ENCODE assay signal across 14 mouse cellular contexts in the genomic region with DNA sequence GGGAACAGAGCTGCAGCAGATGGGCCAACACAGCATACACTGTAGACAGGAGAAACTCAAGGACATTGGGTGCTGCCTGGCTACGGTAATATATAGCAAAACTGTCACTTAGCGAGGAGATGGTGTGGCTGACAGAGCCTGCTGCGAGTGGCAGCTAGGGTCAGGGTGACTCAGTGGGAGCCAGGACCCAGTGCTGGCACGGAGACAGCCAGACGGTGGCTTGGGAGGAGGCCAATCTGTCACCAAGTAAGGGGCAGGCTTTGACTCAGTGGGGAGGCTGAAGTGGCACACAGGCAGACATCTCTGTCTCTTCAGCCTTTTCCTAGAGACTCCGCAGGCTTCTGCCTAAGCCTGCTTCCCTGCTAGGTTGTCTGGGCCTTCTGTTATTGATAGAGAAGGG. TPM values are rescaled to one million over a fixed set of nuclear protein-coding genes. Genes with fewer than 3 reads are reported as not detected.
DNase-seq lines count a peak whose midpoint lies in the region; ATAC-seq and TF ChIP-seq lines count a peak whose summit lies in the region.
"Had no signal": no experiment of that assay in that cellular context is flagged by ENCODE, and none has a peak within 500 bp of the region (broad histone marks: within the 10 kb centered on the region; RNA-seq: fewer than 3 reads in every experiment).

No protein-coding gene starts in this region.

- H3K4me2 ChIP-seq in heart, embryonic 11.5 days = no peak overlapping the region
- no peak overlapping the region for H3K4me2 ChIP-seq in heart, postnatal 0 days (ENCODE audit: low read depth, low read length)
- no peak overlapping the region for H3K4me2 ChIP-seq in neural tube, embryonic 15.5 days
- H3K4me2 ChIP-seq: forebrain, embryonic 15.5 days; lung, embryonic 14.5 days; midbrain, embryonic 13.5 days had no signal

- DNase-seq in heart, adult 11 months = peak; percentile 92
- peak; percentile 90 for DNase-seq in adrenal gland, postnatal 14 days
- peak; percentile 78 to 83 for DNase-seq in cerebellum, postnatal 14 days
- DNase-seq in heart, postnatal 0 days (ENCODE audit: low spot score) = no peak
- no peak for DNase-seq in urinary bladder, postnatal 36 days (ENCODE audit: low spot score in 2 of 2)
- DNase-seq: kidney, postnatal 36 days; lung, embryonic 14.5 days; right cerebral cortex, postnatal 4 days had no signal

- H3K4me1 ChIP-seq in heart, embryonic 11.5 days (ENCODE audit: control insufficient read depth, insufficient read depth, low read length) = no peaks in the 10 kb centered on the region
- no peaks in the 10 kb centered on the region for H3K4me1 ChIP-seq in heart, postnatal 0 days (ENCODE audit: control insufficient read depth, insufficient read depth)
- peaks cover 3% of the 10 kb centered on the region; the same call in 1 of the 2 replicates for H3K4me1 ChIP-seq in neural tube, embryonic 15.5 days

- H3K9me3 ChIP-seq in heart, embryonic 11.5 days (replicated peaks; ENCODE audit: control insufficient read depth, low read length) = no peaks in the 10 kb centered on the region
- H3K9me3 ChIP-seq in heart, postnatal 0 days (replicated peaks; ENCODE audit: control insufficient read depth, low read length) = no peaks in the 10 kb centered on the region
- H3K9me3 ChIP-seq in neural tube, embryonic 15.5 days (replicated peaks) = no peaks in the 10 kb centered on the region
- H3K9me3 ChIP-seq: forebrain, embryonic 15.5 days; midbrain, embryonic 13.5 days had no signal

- H3K36me3 ChIP-seq in heart, embryonic 11.5 days (ENCODE audit: control insufficient read depth, insufficient read depth, low read length) = no peaks in the 10 kb centered on the region
- no peaks in the 10 kb centered on the region for H3K36me3 ChIP-seq in heart, postnatal 0 days (replicated peaks; ENCODE audit: control insufficient read depth, insufficient read depth, low read length)
- no peaks in the 10 kb centered on the region for H3K36me3 ChIP-seq in neural tube, embryonic 15.5 days
- H3K36me3 ChIP-seq: forebrain, embryonic 15.5 days; G1E; midbrain, embryonic 13.5 days had no signal

- no peak for ATAC-seq in heart, embryonic 11.5 days (replicated peaks; ENCODE audit: insufficient number of reproducible peaks, low FRiP score, low TSS enrichment)
- ATAC-seq in heart, postnatal 0 days (ENCODE audit: insufficient read depth, low read depth) = 0 out of 2 replicates have a peak, but pooled peaks have one; percentile 41
- no peak for ATAC-seq in inflammation-experienced regulatory T-cells, adult 6 months
- no peak for ATAC-seq in neural tube, embryonic 15.5 days (ENCODE audit: low FRiP score)
- ATAC-seq: forebrain, embryonic 15.5 days; midbrain, embryonic 13.5 days had no signal

- no peak overlapping the region for H3K9ac ChIP-seq in heart, embryonic 11.5 days (ENCODE audit: low read depth, low read length)
- no peak overlapping the region for H3K9ac ChIP-seq in heart, postnatal 0 days (replicated peaks; ENCODE audit: low read depth, low read length)
- no peak overlapping the region for H3K9ac ChIP-seq in neural tube, embryonic 15.5 days (replicated peaks)
- H3K9ac ChIP-seq: forebrain, embryonic 15.5 days; lung, embryonic 14.5 days; midbrain, embryonic 13.5 days had no signal

- 50% methylated on average over 6 of the region's 6 CpGs for WGBS in heart, embryonic 11.5 days (ENCODE audit: insufficient replicate concordance)
- WGBS in heart, postnatal 0 days = 33% methylated on average over 6 of the region's 6 CpGs
- 67% methylated on average over 6 of the region's 6 CpGs for WGBS in neural tube, embryonic 15.5 days

- no peak for TF ChIP-seq CTCF in heart, postnatal 0 days (IDR thresholded peaks at IDR 0.05; ENCODE audit: low read depth)

- no peaks in the 10 kb centered on the region for H3K27me3 ChIP-seq in heart, embryonic 11.5 days (ENCODE audit: control insufficient read depth, insufficient read depth, low read length)
- no peaks in the 10 kb centered on the region for H3K27me3 ChIP-seq in heart, postnatal 0 days (ENCODE audit: control insufficient read depth, insufficient read depth, low read length)
- H3K27me3 ChIP-seq in neural tube, embryonic 15.5 days (replicated peaks) = no peaks in the 10 kb centered on the region
- H3K27me3 ChIP-seq: forebrain, embryonic 15.5 days; midbrain, embryonic 13.5 days had no signal

- no peak overlapping the region for H3K4me3 ChIP-seq in heart, embryonic 11.5 days (ENCODE audit: low read depth, low read length)
- no peak overlapping the region for H3K4me3 ChIP-seq in heart, postnatal 0 days (ENCODE audit: low read depth, low read length)
- no peak overlapping the region for H3K4me3 ChIP-seq in neural tube, embryonic 15.5 days (replicated peaks)
- H3K4me3 ChIP-seq: forebrain, embryonic 15.5 days; midbrain, embryonic 13.5 days had no signal

- H3K27ac ChIP-seq in heart, embryonic 11.5 days (ENCODE audit: low read depth, low read length) = no peak overlapping the region
- no peak overlapping the region for H3K27ac ChIP-seq in heart, postnatal 0 days (ENCODE audit: low read depth)
- H3K27ac ChIP-seq in neural tube, embryonic 15.5 days (replicated peaks) = no peak overlapping the region
- H3K27ac ChIP-seq: forebrain, embryonic 15.5 days; midbrain, embryonic 13.5 days had no signal

- no peak for TF ChIP-seq EP300 in heart, postnatal 0 days (IDR thresholded peaks at IDR 0.05; ENCODE audit: low read depth)

RNA-seq across cellular contexts. Expression of a gene that starts 42.5 kb away (rescaled TPM):
- polyA plus RNA-seq in heart, embryonic 11.5 days (2014; fragmentation: Nextera tagmentation; extraction: Ambion mirVana) = 1.7 and 2.8 TPM in 2 replicates
- total RNA-seq in adrenal gland, postnatal 14 days (2021) = 4.0 and 4.8 TPM in 2 replicates
- 6.0 and 9.0 TPM in 2 replicates for total RNA-seq in heart, postnatal 0 days (2014; rRNA removed; ENCODE audit: low replicate concordance)
- 2.7 and 2.8 TPM in 2 replicates for polyA plus RNA-seq in heart, postnatal 0 days (2015; fragmentation: Nextera tagmentation; extraction: Ambion mirVana)
- polyA plus RNA-seq in inflammation-experienced regulatory T-cells, adult 6 months (2017; shearing (Covaris generic)) = 1 to 10 TPM; 1.1 to 3.9 (median 2.6) TPM
- 19.0 and 23.2 TPM in 2 replicates for polyA plus RNA-seq in neural tube, embryonic 15.5 days (2015; fragmentation: Nextera tagmentation; extraction: Ambion mirVana)
- polyA plus RNA-seq: G1E had no signal

Comparison
In these comparisons a context has a peak if more than half of its experiments do, and no peak if none do; other contexts are left out.
1. DNase-seq: peak in heart, adult 11 months (single experiment), adrenal gland, postnatal 14 days (single experiment) and cerebellum, postnatal 14 days (2 of 2); none in heart, postnatal 0 days (single experiment) and urinary bladder, postnatal 36 days (0 of 2).